Mouse (Mus musculus) adrenal gland, postnatal 10 days (tissue): ENCODE measurements at regions not wholly inside any gene's neighbourhood (a gene's known extent, or its start where the extent isn't known, plus 50 kb on each side); places are given as distances from the start of the nearest gene placed in this dataset.

Experiments
- DNase-seq: peaks from one replicate; pipeline ENCODE4 v3.0.0; 2021; ENCODE audit warnings: mixed read lengths

GRCm38 (mm10) chr16:66086499-66086898, 271.4 kb downstream of the Vgll3 start:
- DNase-seq, result no peak

GRCm38 (mm10) chr16:66092766-66093165, 277.7 kb downstream of the Vgll3 start:
- no peak for DNase-seq

GRCm38 (mm10) chr16:66095682-66096081, 280.6 kb downstream of the Vgll3 start:
- no peak for DNase-seq

- DNase-seq, result no peak
Observed at GRCm38 (mm10) chr16:66117930-66118329, 302.9 kb downstream of the Vgll3 start.

- no peak for DNase-seq
Observed at GRCm38 (mm10) chr16:66137755-66138154, 322.7 kb downstream of the Vgll3 start.

- no peak for DNase-seq
Observed at GRCm38 (mm10) chr16:66144765-66145164, 329.7 kb downstream of the Vgll3 start.

GRCm38 (mm10) chr16:66145280-66145679, 330.2 kb downstream of the Vgll3 start:
- DNase-seq, result no peak

- DNase-seq, result no peak
Observed at GRCm38 (mm10) chr16:66168289-66168688, 353.2 kb downstream of the Vgll3 start.

- DNase-seq, result peak; percentile 22
Observed at GRCm38 (mm10) chr16:66190801-66191200, 375.7 kb downstream of the Vgll3 start.

- DNase-seq, result no peak
Observed at GRCm38 (mm10) chr16:66201406-66201805, 386.3 kb downstream of the Vgll3 start.
